Mouse (Mus musculus): ENCODE data around the gene Rps27a. TPM values are rescaled to one million over a fixed set of nuclear protein-coding genes. Genes with fewer than 3 reads are reported as not detected.

Gene Rps27a
- polyA plus RNA-seq (2012; rRNA removed) = 491 and 545 TPM in 2 replicates

GRCm38 (mm10) chr11:29547752-29548503 lies at the start of gene Rps27a, which contains the start of gene Clhc1:
Rps27a (minus strand) TSS chr11:29548109.
Clhc1 (plus strand) TSS chr11:29547950.
- H3K4me3 ChIP-seq (replicated peaks; ENCODE audit: insufficient read depth, low read depth, low read length) = peak within 1 kb of the TSS; percentile 81
- DNase-seq = peak; percentile 92 to 96
- TF ChIP-seq POLR2A (IDR thresholded peaks at IDR 0.05; ENCODE audit: borderline replicate concordance, insufficient read depth, low read length) (peak; percentile 93), CTCF (IDR thresholded peaks at IDR 0.05; ENCODE audit: borderline replicate concordance, insufficient read depth, low read depth, low read length) (no peak)
- WGBS = under 1% methylated on average over 46 of the region's 46 CpGs
- peak within 1 kb of the TSS; percentile 93 for H3K27ac ChIP-seq (ENCODE audit: insufficient read depth, low read length)
- no peaks in the 10 kb centered on the region for H3K4me1 ChIP-seq (ENCODE audit: control insufficient read depth, insufficient read depth, low read length)
- H3K27me3 ChIP-seq (ENCODE audit: control insufficient read depth, insufficient read depth, low read length) = no peaks in the 10 kb centered on the region

- Histone ChIP-seq H3K27ac (ENCODE audit: insufficient read depth, low read length) (no peak overlapping the region), H3K4me1 (ENCODE audit: control insufficient read depth, insufficient read depth, low read length) (no peaks in the 10 kb centered on the region), H3K27me3 (ENCODE audit: control insufficient read depth, insufficient read depth, low read length) (no peaks in the 10 kb centered on the region), H3K4me3 (replicated peaks; ENCODE audit: insufficient read depth, low read depth, low read length) (no peak overlapping the region)
- no peak for DNase-seq
- TF ChIP-seq POLR2A (IDR thresholded peaks at IDR 0.05; ENCODE audit: borderline replicate concordance, insufficient read depth, low read length) = no peak
- TF ChIP-seq CTCF (IDR thresholded peaks at IDR 0.05; ENCODE audit: borderline replicate concordance, insufficient read depth, low read depth, low read length) = no peak
These were observed 49.2 kb upstream of the Rps27a start for GRCm38 (mm10) chr11:29597159-29597558.

- Histone ChIP-seq H3K4me1 (ENCODE audit: control insufficient read depth, insufficient read depth, low read length) (no peaks in the 10 kb centered on the region), H3K27ac (ENCODE audit: insufficient read depth, low read length) (no peak overlapping the region), H3K27me3 (ENCODE audit: control insufficient read depth, insufficient read depth, low read length) (no peaks in the 10 kb centered on the region), H3K4me3 (replicated peaks; ENCODE audit: insufficient read depth, low read depth, low read length) (no peak overlapping the region)
- no peak for TF ChIP-seq POLR2A (IDR thresholded peaks at IDR 0.05; ENCODE audit: borderline replicate concordance, insufficient read depth, low read length)
- no peak for DNase-seq
These were observed 47.3 kb upstream of the Rps27a start for GRCm38 (mm10) chr11:29595217-29595616.

- no peak overlapping the region for H3K27ac ChIP-seq (ENCODE audit: insufficient read depth, low read length)
- no peak for DNase-seq
- no peak overlapping the region for H3K4me3 ChIP-seq (replicated peaks; ENCODE audit: insufficient read depth, low read depth, low read length)
- H3K27me3 ChIP-seq (ENCODE audit: control insufficient read depth, insufficient read depth, low read length) = no peaks in the 10 kb centered on the region
- TF ChIP-seq CTCF (IDR thresholded peaks at IDR 0.05; ENCODE audit: borderline replicate concordance, insufficient read depth, low read depth, low read length) = no peak; the same call in 1 of the 2 replicates
- TF ChIP-seq POLR2A (IDR thresholded peaks at IDR 0.05; ENCODE audit: borderline replicate concordance, insufficient read depth, low read length) = no peak
- no peaks in the 10 kb centered on the region for H3K4me1 ChIP-seq (ENCODE audit: control insufficient read depth, insufficient read depth, low read length)
These were observed 31.7 kb upstream of the Rps27a start for GRCm38 (mm10) chr11:29579610-29580009.

- DNase-seq = no peak
- Histone ChIP-seq H3K27me3 (ENCODE audit: control insufficient read depth, insufficient read depth, low read length) (no peaks in the 10 kb centered on the region), H3K4me3 (replicated peaks; ENCODE audit: insufficient read depth, low read depth, low read length) (no peak overlapping the region), H3K27ac (ENCODE audit: insufficient read depth, low read length) (no peak overlapping the region), H3K4me1 (ENCODE audit: control insufficient read depth, insufficient read depth, low read length) (no peaks in the 10 kb centered on the region)
- TF ChIP-seq CTCF (IDR thresholded peaks at IDR 0.05; ENCODE audit: borderline replicate concordance, insufficient read depth, low read depth, low read length) (no peak), POLR2A (IDR thresholded peaks at IDR 0.05; ENCODE audit: borderline replicate concordance, insufficient read depth, low read length) (no peak)
- 78% methylated on average over 2 of the region's 2 CpGs for WGBS
These were observed 24.7 kb upstream of the Rps27a start for GRCm38 (mm10) chr11:29572656-29573055.

- H3K27me3 ChIP-seq (ENCODE audit: control insufficient read depth, insufficient read depth, low read length) = no peaks in the 10 kb centered on the region
- no peak overlapping the region for H3K4me3 ChIP-seq (replicated peaks; ENCODE audit: insufficient read depth, low read depth, low read length)
- no peak overlapping the region for H3K27ac ChIP-seq (ENCODE audit: insufficient read depth, low read length)
- no peak for TF ChIP-seq POLR2A (IDR thresholded peaks at IDR 0.05; ENCODE audit: borderline replicate concordance, insufficient read depth, low read length)
- no peak for TF ChIP-seq CTCF (IDR thresholded peaks at IDR 0.05; ENCODE audit: borderline replicate concordance, insufficient read depth, low read depth, low read length)
- H3K4me1 ChIP-seq (ENCODE audit: control insufficient read depth, insufficient read depth, low read length) = no peaks in the 10 kb centered on the region
- no peak for DNase-seq
- 86% methylated on average over 3 of the region's 3 CpGs for WGBS
These were observed 23.6 kb upstream of the Rps27a start for GRCm38 (mm10) chr11:29571536-29571935.

GRCm38 (mm10) chr11:29563406-29563805 lies 15.5 kb upstream of the Rps27a start:
- Histone ChIP-seq H3K27me3 (ENCODE audit: control insufficient read depth, insufficient read depth, low read length) (no peaks in the 10 kb centered on the region), H3K4me3 (replicated peaks; ENCODE audit: insufficient read depth, low read depth, low read length) (no peak overlapping the region), H3K4me1 (ENCODE audit: control insufficient read depth, insufficient read depth, low read length) (no peaks in the 10 kb centered on the region), H3K27ac (ENCODE audit: insufficient read depth, low read length) (no peak overlapping the region)
- TF ChIP-seq CTCF (IDR thresholded peaks at IDR 0.05; ENCODE audit: borderline replicate concordance, insufficient read depth, low read depth, low read length) = no peak
- no peak for TF ChIP-seq POLR2A (IDR thresholded peaks at IDR 0.05; ENCODE audit: borderline replicate concordance, insufficient read depth, low read length)
- 94% methylated on average over 2 of the region's 2 CpGs for WGBS
- no peak for DNase-seq

- 91% methylated on average over 3 of the region's 3 CpGs for WGBS
- H3K27me3 ChIP-seq (ENCODE audit: control insufficient read depth, insufficient read depth, low read length) = no peaks in the 10 kb centered on the region
- no peak for TF ChIP-seq POLR2A (IDR thresholded peaks at IDR 0.05; ENCODE audit: borderline replicate concordance, insufficient read depth, low read length)
- no peak for TF ChIP-seq CTCF (IDR thresholded peaks at IDR 0.05; ENCODE audit: borderline replicate concordance, insufficient read depth, low read depth, low read length)
- no peaks in the 10 kb centered on the region for H3K4me1 ChIP-seq (ENCODE audit: control insufficient read depth, insufficient read depth, low read length)
- no peak overlapping the region for H3K4me3 ChIP-seq (replicated peaks; ENCODE audit: insufficient read depth, low read depth, low read length)
- no peak for DNase-seq
- no peak overlapping the region for H3K27ac ChIP-seq (ENCODE audit: insufficient read depth, low read length)
These were observed 13.1 kb upstream of the Rps27a start for GRCm38 (mm10) chr11:29560990-29561389.

Data from cerebellum, adult 2 months (tissue).